Mouse (Mus musculus): ENCODE results near the gene Tspan2.

DNA sequence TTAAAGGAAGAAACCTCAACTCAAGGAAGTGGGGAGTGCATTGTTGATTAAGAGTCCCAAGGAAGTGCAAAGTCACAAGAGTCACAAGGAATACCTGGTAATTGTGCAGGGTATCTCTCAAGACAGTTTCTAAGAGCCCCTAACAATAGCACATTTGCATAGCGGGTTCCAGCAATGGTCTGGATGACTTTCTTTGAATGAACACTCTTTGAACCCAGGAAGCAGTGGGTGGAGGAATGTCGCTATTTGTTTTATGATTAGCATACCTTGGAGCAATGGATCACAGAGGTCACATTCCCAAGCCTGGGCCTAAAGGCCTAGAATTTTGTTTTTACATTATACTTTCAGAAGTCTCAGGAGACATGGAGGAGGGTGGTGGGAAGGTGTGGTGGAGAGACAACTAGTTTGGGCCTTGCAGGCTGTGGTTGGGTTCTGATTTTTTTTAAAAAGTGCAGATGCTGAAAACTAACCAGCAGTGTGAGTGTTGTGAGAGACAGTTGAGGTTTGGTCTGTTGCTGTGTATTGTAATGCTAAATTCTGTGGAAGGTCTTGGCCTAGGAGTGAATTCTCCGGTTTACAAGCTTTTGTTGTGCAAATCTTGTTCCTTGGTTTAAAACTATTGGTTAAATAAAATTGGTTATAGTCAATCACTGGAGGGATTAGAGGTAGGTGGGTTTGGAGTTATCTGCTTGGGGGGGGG lies 16.6 kb upstream of the Tspan2 start:
- TF ChIP-seq CTCF (IDR thresholded peaks at IDR 0.05; ENCODE audit: insufficient read depth, low read length) (no peak), POLR2A (IDR thresholded peaks at IDR 0.05; ENCODE audit: borderline replicate concordance, extremely low read depth, low read depth, low read length) (no peak)
